Mouse (Mus musculus) cerebellum, adult 2 months (tissue): ENCODE results near the gene Ckap2. TPM values are rescaled to one million over a fixed set of nuclear protein-coding genes. Genes with fewer than 3 reads are reported as not detected.
A peak's percentile ranks its signal among the peaks of the same experiment; 100 is the strongest.
"Not testable (repeated sequence)": the region's sequence is repeated elsewhere in the genome, so short reads cannot be mapped to it uniquely, and the experiment has no call there.

Experiments
- DNase-seq, 2 experiments: peaks; one replicate each; pipeline ENCODE4 v3.0.0; 2021
- H3K27ac ChIP-seq: fragments of 200-500 bp; 2 replicates; pipeline ENCODE4 v1.5.1; 2012; ENCODE audit warnings: low read length, control low read depth, inconsistent platforms; ENCODE audit not compliant: insufficient read depth
- H3K27me3 ChIP-seq: fragments of 200-500 bp; 2 replicates; pipeline ENCODE4 v1.6.1; 2012; ENCODE audit warnings: inconsistent platforms, mild to moderate bottlenecking, low read length, moderate library complexity; ENCODE audit not compliant: control insufficient read depth, insufficient read depth
- H3K4me1 ChIP-seq: fragments of 200-500 bp; 2 replicates; pipeline ENCODE4 v1.6.1; 2011; ENCODE audit warnings: low read length; ENCODE audit not compliant: control insufficient read depth, insufficient read depth
- H3K4me3 ChIP-seq: fragments of 200-500 bp; replicated peaks from 2 replicates; pipeline ENCODE3; 2011; ENCODE audit warnings: mild to moderate bottlenecking, low read depth, low read length, control low read depth; ENCODE audit not compliant: insufficient read depth
- CTCF ChIP-seq: fragments of 200-500 bp; IDR thresholded peaks from 2 replicates; pipeline ENCODE4 v1.5.1; 2011; ENCODE audit warnings: low read depth, mild to moderate bottlenecking, control low read depth, low read length, moderate library complexity, borderline replicate concordance; ENCODE audit not compliant: insufficient read depth
- POLR2A ChIP-seq: fragments of 200-500 bp; IDR thresholded peaks from 2 replicates; pipeline ENCODE4 v1.6.1; 2011; ENCODE audit warnings: low read length, control low read depth, borderline replicate concordance; ENCODE audit not compliant: insufficient read depth
- WGBS: fragments of 180-500 bp; shearing (Covaris S2); methylation state at CpG from one replicate; pipeline ENCODE4 v1.1.7; 2018; 5-methylcytosine and 5-hydroxymethylcytosine counted together
- polyA plus RNA-seq: library from polyadenylated mRNA; depleted of rRNA; stranded (reverse); fragments of >200 nt; gene quantifications from 2 replicates; pipeline ENCODE4 v1.2.3, GENCODE M21; 2012

Ckap2 gene
- polyA plus RNA-seq, 1 experiment, result 1.1 TPM

GRCm38 (mm10) chr8:22147706-22148366 is 37.8 kb downstream of the Ckap2 start:
- Histone ChIP-seq H3K4me3 (no peak overlapping the region), H3K27ac (no peak overlapping the region), H3K4me1 (peaks cover 3% of the 10 kb centered on the region), H3K27me3 (no peaks in the 10 kb centered on the region)
- 88% methylated on average over 9 of the region's 9 CpGs for WGBS
- DNase-seq, result no peak
- no peak for TF ChIP-seq CTCF
- no peak for TF ChIP-seq POLR2A

DNA sequence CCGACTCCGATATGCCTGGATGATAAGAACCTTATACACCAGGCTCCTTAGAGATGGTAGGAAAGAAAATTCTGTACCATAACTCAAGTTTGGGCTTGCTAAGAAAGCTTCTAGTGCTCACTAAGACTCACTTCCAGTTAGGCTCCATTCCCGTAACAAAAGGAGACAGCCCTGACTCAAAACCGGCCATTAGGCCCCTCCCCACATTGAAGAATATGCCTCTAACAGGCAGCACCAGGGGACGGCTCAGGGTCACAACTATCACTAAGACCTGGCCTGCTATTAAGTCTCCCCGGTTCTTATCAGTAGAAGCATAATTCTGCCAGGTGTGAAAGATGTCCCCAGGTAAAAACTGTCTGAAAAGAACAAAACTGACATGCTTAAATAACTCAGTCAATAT is 39.8 kb downstream of the Ckap2 start:
- Histone ChIP-seq H3K27ac (no peak overlapping the region), H3K27me3 (no peaks in the 10 kb centered on the region), H3K4me3 (no peak overlapping the region), H3K4me1 (peaks cover 3% of the 10 kb centered on the region)
- TF ChIP-seq CTCF (no peak), POLR2A (no peak)
- 93% methylated on average over 6 of the region's 6 CpGs for WGBS
- no peak for DNase-seq

DNA sequence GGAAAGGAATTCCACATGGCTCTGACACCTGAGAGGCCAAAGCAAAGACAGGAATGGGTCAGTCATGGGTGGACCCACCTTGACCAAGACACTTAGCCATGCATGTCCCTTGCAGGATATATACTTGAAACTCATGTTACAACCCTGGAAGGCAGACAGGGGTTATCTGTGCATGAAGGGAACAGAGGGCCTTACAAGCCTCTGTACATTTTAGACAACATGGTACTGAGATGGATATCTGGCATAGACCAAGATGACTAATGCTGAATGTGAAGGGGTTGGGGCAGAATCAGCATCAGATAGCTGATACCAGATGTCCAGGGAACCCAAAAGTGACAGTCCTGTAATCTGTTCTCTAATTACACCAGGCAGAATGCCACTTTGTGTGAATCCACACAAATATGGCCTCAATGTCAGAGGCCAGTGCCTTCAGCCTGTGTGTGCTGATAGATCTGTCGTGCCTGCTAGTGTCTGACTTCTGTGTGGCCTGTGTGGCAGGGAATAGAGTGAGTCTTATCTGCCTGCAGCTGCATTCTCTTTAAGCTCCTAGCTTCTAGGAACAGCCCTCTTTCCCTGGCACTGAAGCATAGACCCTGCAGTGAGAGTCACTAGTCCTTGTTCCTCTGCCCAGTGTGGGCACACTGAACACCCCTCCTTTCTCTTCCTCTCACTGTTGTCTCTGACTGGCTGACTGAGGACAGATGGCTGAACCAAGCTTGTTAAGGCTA is 41.7 kb downstream of the Ckap2 start:
- 36% methylated on average over 1 of the region's 1 CpGs for WGBS
- H3K27ac ChIP-seq, result peak overlapping the region; percentile 31; the same call in 1 of the 2 replicates
- H3K27me3 ChIP-seq, result no peaks in the 10 kb centered on the region
- TF ChIP-seq CTCF (no peak), POLR2A (no peak)
- H3K4me1 ChIP-seq, result peaks cover 3% of the 10 kb centered on the region
- no peak overlapping the region for H3K4me3 ChIP-seq
- peak in 1 of 2 experiments; percentile 23 for DNase-seq

GRCm38 (mm10) chr8:22142592-22142991 is 43.0 kb downstream of the Ckap2 start:
- WGBS, result 85% methylated on average over 4 of the region's 4 CpGs
- H3K27me3 ChIP-seq, result no peaks in the 10 kb centered on the region
- DNase-seq, result no peak
- no peak overlapping the region for H3K4me3 ChIP-seq
- TF ChIP-seq POLR2A (no peak), CTCF (no peak)
- H3K4me1 ChIP-seq, result peaks cover 3% of the 10 kb centered on the region; the same call in 1 of the 2 replicates
- H3K27ac ChIP-seq, result no peak overlapping the region

DNA sequence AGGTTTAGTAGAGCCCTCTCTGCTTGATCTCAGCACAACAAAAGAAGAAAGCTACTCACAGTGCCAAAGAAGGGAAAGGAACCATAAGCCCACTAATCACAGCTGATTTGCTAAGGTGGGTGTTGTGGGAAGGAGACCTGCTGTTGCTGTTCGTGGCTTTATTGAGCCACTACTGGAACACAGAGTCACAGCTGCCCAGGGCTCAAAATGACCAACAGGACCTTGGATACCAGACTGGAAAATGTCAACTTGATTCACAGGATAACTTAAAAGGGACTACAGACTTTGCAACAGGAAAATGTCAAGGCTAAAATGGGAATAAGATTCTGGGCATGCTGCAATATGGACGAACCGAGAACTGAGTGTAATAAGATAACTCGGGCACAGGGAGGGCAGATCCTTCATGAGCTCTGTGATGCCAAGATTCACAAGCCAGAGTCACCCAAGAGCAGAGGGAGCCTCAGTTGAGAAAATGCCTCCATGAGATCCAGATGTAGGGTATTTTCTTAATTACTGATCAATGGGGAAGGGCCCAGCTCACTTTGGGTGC is 43.7 kb downstream of the Ckap2 start:
- Histone ChIP-seq H3K27ac (no peak overlapping the region), H3K4me3 (no peak overlapping the region), H3K4me1 (peaks cover 3% of the 10 kb centered on the region; the same call in 1 of the 2 replicates), H3K27me3 (no peaks in the 10 kb centered on the region)
- no peak for DNase-seq
- TF ChIP-seq POLR2A (no peak), CTCF (no peak)
- 92% methylated on average over 4 of the region's 4 CpGs for WGBS

DNA sequence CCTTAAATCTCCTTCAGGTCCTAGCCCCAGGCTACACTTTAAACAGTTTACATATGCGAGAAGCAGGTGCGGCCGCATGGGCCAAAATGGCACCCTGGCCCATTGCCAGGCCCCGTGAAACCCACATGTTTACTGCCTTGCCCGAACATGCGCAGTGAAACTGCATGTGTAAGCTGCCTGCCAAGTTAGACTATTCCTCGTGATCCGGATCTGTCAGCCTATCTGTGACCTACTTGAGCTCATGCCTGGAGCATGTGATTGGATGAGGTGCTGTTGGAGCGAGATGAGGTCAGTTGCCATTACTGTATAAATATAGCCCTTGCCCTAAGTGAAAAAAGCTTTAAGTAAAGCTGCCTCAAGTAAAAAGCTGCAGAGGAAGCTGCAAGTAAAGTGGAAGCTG is 49.2 kb downstream of the Ckap2 start:
- H3K27ac ChIP-seq, H3K27me3 ChIP-seq, H3K4me3 ChIP-seq, H3K4me1 ChIP-seq: not testable (repeated sequence)
- peak; percentile 47 to 68 for DNase-seq
- WGBS, result 18% methylated on average over 9 of the region's 9 CpGs

DNA sequence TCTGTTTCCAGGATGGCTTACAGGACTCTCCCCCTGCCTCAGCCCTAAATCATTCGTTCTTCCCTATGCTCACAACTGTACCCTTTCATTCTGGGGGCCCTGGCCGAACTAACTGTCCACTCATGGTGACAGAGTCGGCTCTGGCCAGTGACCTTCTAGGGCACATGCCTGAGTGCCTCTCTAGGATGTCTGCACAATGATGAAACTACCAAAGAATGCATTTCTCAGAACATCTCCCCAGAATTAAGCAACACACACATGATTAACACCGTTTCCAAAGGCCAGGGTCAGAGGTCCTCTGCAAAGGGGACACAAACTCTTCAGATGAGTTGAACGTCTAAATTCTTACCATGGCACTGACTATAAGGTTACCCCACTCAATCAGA is 50.9 kb downstream of the Ckap2 start:
- H3K27me3 ChIP-seq, result no peaks in the 10 kb centered on the region
- TF ChIP-seq POLR2A, result no peak
- no peak for TF ChIP-seq CTCF
- 90% methylated on average over 5 of the region's 5 CpGs for WGBS

DNA sequence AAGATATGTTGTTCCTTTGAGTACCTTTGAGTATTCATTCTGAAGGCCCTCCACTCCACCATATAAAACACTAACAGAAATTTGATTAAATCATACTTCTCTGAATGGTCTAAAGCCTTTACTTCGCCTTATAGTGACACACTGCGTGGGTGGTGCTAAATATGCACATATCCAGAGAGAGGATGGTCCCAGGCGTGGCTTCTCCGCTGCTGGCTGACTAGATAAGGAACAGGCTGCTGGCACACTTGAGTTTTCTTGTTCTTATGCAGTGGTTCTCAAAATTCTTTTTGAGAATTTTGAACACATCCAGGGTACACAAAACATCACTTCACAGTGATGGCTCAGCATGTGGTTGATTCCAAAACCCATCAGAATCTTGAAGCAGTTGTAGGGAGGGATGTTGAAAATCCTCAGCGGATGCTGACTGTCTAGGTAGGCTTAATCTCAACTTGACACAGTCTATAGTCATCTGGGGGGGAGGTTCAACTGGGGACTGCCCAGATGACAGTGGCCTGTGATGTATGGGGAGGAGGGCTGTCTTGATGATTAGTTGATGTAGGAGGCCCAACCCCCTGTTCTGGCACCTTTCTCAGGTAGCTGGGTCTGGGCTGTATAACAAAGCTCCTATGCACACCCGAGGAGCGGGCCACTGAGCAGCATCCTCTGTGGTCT is 51.4 kb downstream of the Ckap2 start:
- 94% methylated on average over 7 of the region's 7 CpGs for WGBS
- no peak overlapping the region for H3K4me3 ChIP-seq
- H3K27me3 ChIP-seq, result no peaks in the 10 kb centered on the region
- TF ChIP-seq CTCF (no peak), POLR2A (no peak)
- DNase-seq, result no peak
- no peaks in the 10 kb centered on the region for H3K4me1 ChIP-seq
- no peak overlapping the region for H3K27ac ChIP-seq

More for the DNA sequence above, 50.9 kb downstream of the Ckap2 start:
- H3K4me1 ChIP-seq, result no peaks in the 10 kb centered on the region
- no peak for DNase-seq
- no peak overlapping the region for H3K4me3 ChIP-seq
- H3K27ac ChIP-seq, result no peak overlapping the region
